Mouse (Mus musculus): ENCODE data around the gene Lims1. TPM values are rescaled to one million over a fixed set of nuclear protein-coding genes. Genes with fewer than 3 reads are reported as not detected.

The Lims1 gene
- total and polyA plus RNA-seq, 3 experiments, result 40.4 to 74.7 (median 40.7) TPM

DNA sequence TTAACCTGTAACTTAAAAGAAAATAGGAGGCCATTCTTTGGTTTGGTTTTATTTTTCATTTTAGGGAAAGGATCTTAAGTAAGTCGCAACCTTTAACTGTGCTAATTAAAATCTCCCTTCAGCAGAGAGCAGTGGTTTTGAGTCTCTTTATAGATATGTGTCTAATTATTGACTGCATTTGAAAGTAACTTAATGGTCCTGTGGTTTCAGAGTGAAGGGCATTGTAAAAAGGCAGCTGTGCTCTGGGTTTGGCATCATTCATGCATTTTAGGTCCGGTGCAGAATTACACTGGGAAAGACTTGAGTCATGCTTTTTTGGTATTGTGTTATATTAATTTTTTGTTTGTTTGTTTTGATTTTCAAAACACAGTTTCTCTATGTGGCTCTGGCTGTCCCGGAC, 29.1 kb downstream of the Lims1 start:
- peak overlapping the region; percentile 99 for H3K4me2 ChIP-seq (ENCODE audit: insufficient read depth, low read depth, poor library complexity, severe bottlenecking)
- H3K9me3 ChIP-seq (replicated peaks; ENCODE audit: low read length), result peaks cover 3% of the 10 kb centered on the region
- TF ChIP-seq MAX (IDR thresholded peaks at IDR 0.05; ENCODE audit: low read length), result no peak
- TF ChIP-seq IRF4 (IDR thresholded peaks at IDR 0.05; ENCODE audit: low read depth, low read length), result no peak
- TF ChIP-seq BHLHE40 (IDR thresholded peaks at IDR 0.05; ENCODE audit: low read depth, low read length), result no peak
- DNase-seq (ENCODE audit: extremely low read depth), result no peak
- dilution Hi-C loops (cut with MboI; ENCODE audit: extremely low pct_ligation_motif_present, extremely low pct_unique_long_range_greater_than_20kb, low sequenced_read_pairs) (no loop called here), in situ Hi-C loops (cut with MboI; ENCODE audit: low pct_ligation_motif_present, low pct_unique_long_range_greater_than_20kb, low sequenced_read_pairs) (no loop called here)
- peaks cover 46% of the 10 kb centered on the region for H3K79me2 ChIP-seq (replicated peaks; ENCODE audit: control insufficient read depth, extremely low read depth, insufficient read depth, poor library complexity, severe bottlenecking)
- H3K4me1 ChIP-seq (ENCODE audit: control insufficient read depth in 1 of 2, insufficient read depth in 2 of 2), result peaks cover 7 to 62% of the 10 kb centered on the region in 2 experiments
- H3K36me3 ChIP-seq (replicated peaks in 1 of 2; ENCODE audit: control insufficient read depth in 1 of 2, insufficient read depth in 1 of 2, low read length in 1 of 2), result peaks cover 3 to 16% of the 10 kb centered on the region in 2 experiments
- H3K27ac ChIP-seq (ENCODE audit: insufficient read depth, low read depth), result 0 out of 2 replicates have a peak overlapping the region, but pooled peaks have one; percentile 31
- peak overlapping the region; percentile 56 to 82 (median 62) for H3K4me3 ChIP-seq (replicated peaks in 1 of 3; ENCODE audit: low read depth in 2 of 3, low read length in 2 of 3, poor library complexity in 1 of 3)
- no peaks in the 10 kb centered on the region for H3K27me3 ChIP-seq (replicated peaks)
- H3K9ac ChIP-seq (ENCODE audit: insufficient read depth, low read depth), result peak overlapping the region; percentile 94

GRCm38 (mm10) chr10:58354561-58354960, 31.3 kb downstream of the Lims1 start:
- no peak for DNase-seq (ENCODE audit: extremely low read depth)
- H3K4me2 ChIP-seq (ENCODE audit: insufficient read depth, low read depth, poor library complexity, severe bottlenecking), result peak overlapping the region; percentile 96
- dilution Hi-C loops (cut with MboI; ENCODE audit: extremely low pct_ligation_motif_present, extremely low pct_unique_long_range_greater_than_20kb, low sequenced_read_pairs) (no loop called here), in situ Hi-C loops (cut with MboI; ENCODE audit: low pct_ligation_motif_present, low pct_unique_long_range_greater_than_20kb, low sequenced_read_pairs) (no loop called here)
- H3K4me3 ChIP-seq (replicated peaks in 1 of 3; ENCODE audit: low read depth in 2 of 3, low read length in 2 of 3, poor library complexity in 1 of 3), result peak overlapping the region; percentile 2 to 23 (median 21)
- peaks cover 66% of the 10 kb centered on the region for H3K79me2 ChIP-seq (replicated peaks; ENCODE audit: control insufficient read depth, extremely low read depth, insufficient read depth, poor library complexity, severe bottlenecking)
- H3K27ac ChIP-seq (ENCODE audit: insufficient read depth, low read depth), result peak overlapping the region; percentile 49
- H3K27me3 ChIP-seq (replicated peaks), result no peaks in the 10 kb centered on the region
- no peaks in the 10 kb centered on the region for H3K9me3 ChIP-seq (replicated peaks; ENCODE audit: low read length)
- peaks cover 6 to 24% of the 10 kb centered on the region in 2 experiments for H3K36me3 ChIP-seq (replicated peaks in 1 of 2; ENCODE audit: control insufficient read depth in 1 of 2, insufficient read depth in 1 of 2, low read length in 1 of 2)
- peaks cover 7 to 55% of the 10 kb centered on the region in 2 experiments for H3K4me1 ChIP-seq (ENCODE audit: control insufficient read depth in 1 of 2, insufficient read depth in 2 of 2)
- peak overlapping the region; percentile 40 for H3K9ac ChIP-seq (ENCODE audit: insufficient read depth, low read depth)
- TF ChIP-seq POLR2A (IDR thresholded peaks at IDR 0.05; ENCODE audit: low read depth, low read length) (no peak), SMC3 (IDR thresholded peaks at IDR 0.05; ENCODE audit: low read depth, low read length) (no peak), ETS1 (conservative IDR thresholded peaks at IDR 0.05; ENCODE audit: low read depth, low read length) (peak; percentile 57), USF1 (IDR thresholded peaks at IDR 0.05; ENCODE audit: low read depth, low read length) (no peak), ZNF384 (IDR thresholded peaks at IDR 0.05; ENCODE audit: low read depth, low read length) (no peak), SIN3A (IDR thresholded peaks at IDR 0.05; ENCODE audit: low read length) (no peak; the same call in 1 of the 2 replicates), UBTF (IDR thresholded peaks at IDR 0.05; ENCODE audit: low read depth, low read length) (no peak), TBP (conservative IDR thresholded peaks at IDR 0.05; ENCODE audit: low read depth, low read length) (no peak), HCFC1 (IDR thresholded peaks at IDR 0.05; ENCODE audit: low read depth, low read length) (no peak), MXI1 (IDR thresholded peaks at IDR 0.05; ENCODE audit: low read depth, low read length) (no peak), CHD1 (IDR thresholded peaks at IDR 0.05; ENCODE audit: low read depth, low read length) (no peak), GABPA (IDR thresholded peaks at IDR 0.05; ENCODE audit: insufficient replicate concordance, low read depth, low read length) (no peak), RCOR1 (conservative IDR thresholded peaks at IDR 0.05; ENCODE audit: low read depth, low read length) (no peak), NRF1 (IDR thresholded peaks at IDR 0.05; ENCODE audit: low read depth, low read length) (no peak), TCF12 (IDR thresholded peaks at IDR 0.05; ENCODE audit: low read depth, low read length) (peak; percentile 12; the same call in 1 of the 2 replicates), ELF1 (IDR thresholded peaks at IDR 0.05; ENCODE audit: low read depth, low read length) (0 out of 2 replicates have a peak, but pooled peaks have one; percentile 21), RAD21 (IDR thresholded peaks at IDR 0.05; ENCODE audit: low read depth, low read length) (no peak), MEF2A (IDR thresholded peaks at IDR 0.05; ENCODE audit: borderline replicate concordance, low read depth, low read length) (peak; percentile 91), MAFK (IDR thresholded peaks at IDR 0.05; ENCODE audit: insufficient replicate concordance, low read length) (no peak), MAZ (IDR thresholded peaks at IDR 0.05; ENCODE audit: low read depth, low read length) (no peak), E2F4 (IDR thresholded peaks at IDR 0.05; ENCODE audit: insufficient replicate concordance, low read depth, low read length) (no peak), ZMIZ1 (IDR thresholded peaks at IDR 0.05; ENCODE audit: low read depth, low read length) (no peak), JUN (IDR thresholded peaks at IDR 0.05; ENCODE audit: insufficient read depth, low read depth, low read length) (no peak; the same call in 1 of the 2 replicates), MAX (IDR thresholded peaks at IDR 0.05; ENCODE audit: low read length) (peak; percentile 46; the same call in 1 of the 2 replicates), MYC (IDR thresholded peaks at IDR 0.05; ENCODE audit: low read depth, low read length) (0 out of 2 replicates have a peak, but pooled peaks have one; percentile 63), POLR2AphosphoS2 (IDR thresholded peaks at IDR 0.05; ENCODE audit: low read depth, low read length) (no peak), ZC3H11A (IDR thresholded peaks at IDR 0.05; ENCODE audit: low read depth, low read length) (no peak), EP300 (IDR thresholded peaks at IDR 0.05; ENCODE audit: low read length) (peak; percentile 45), BHLHE40 (IDR thresholded peaks at IDR 0.05; ENCODE audit: low read depth, low read length) (peak; percentile 61), CTCF (conservative IDR thresholded peaks at IDR 0.05 in 1 of 2, IDR thresholded peaks at IDR 0.05 in 1 of 2; ENCODE audit: low read depth in 2 of 2, low read length in 2 of 2) (no peak), ZKSCAN1 (IDR thresholded peaks at IDR 0.05; ENCODE audit: borderline replicate concordance, low read depth, low read length) (no peak), PAX5 (IDR thresholded peaks at IDR 0.05; ENCODE audit: low read length) (no peak)
